11 mouse cellular contexts compared by ENCODE assay signal in genomic region chr14:20564692-20565091, GRCm38 (mm10). TPM values are rescaled to one million over a fixed set of nuclear protein-coding genes. Genes with fewer than 3 reads are reported as not detected.
DNase-seq lines count a peak whose midpoint lies in the region; ATAC-seq and TF ChIP-seq lines count a peak whose summit lies in the region.
"Had no signal": no experiment of that assay in that cellular context is flagged by ENCODE, and none has a peak within 500 bp of the region (broad histone marks: within the 10 kb centered on the region; RNA-seq: fewer than 3 reads in every experiment).

No protein-coding gene starts in this region.

- H3K9ac ChIP-seq in kidney, embryonic 15.5 days, result no peak overlapping the region
- H3K9ac ChIP-seq: limb, embryonic 13.5 days; midbrain, embryonic 15.5 days had no signal

- H3K27ac ChIP-seq in kidney, adult 2 months (ENCODE audit: insufficient read depth, low read depth, low read length), result no peak overlapping the region
- H3K27ac ChIP-seq in kidney, embryonic 15.5 days, result no peak overlapping the region
- H3K27ac ChIP-seq: limb, embryonic 13.5 days; midbrain, embryonic 15.5 days had no signal

- no peaks in the 10 kb centered on the region for H3K9me3 ChIP-seq in kidney, embryonic 15.5 days (replicated peaks)
- H3K9me3 ChIP-seq: limb, embryonic 13.5 days; midbrain, embryonic 15.5 days had no signal

- DNase-seq in CD4-positive, CD25-positive, alpha-beta regulatory T cell, adult 2 months (ENCODE audit: low read depth, low spot score), result peak; percentile 24
- peak; percentile 6 for DNase-seq in kidney, adult 2 months
- DNase-seq in A20 (ENCODE audit: low read depth, low spot score), result peak; percentile 22
- peak; percentile 12 for DNase-seq in gastrocnemius, postnatal 14 days
- no peak for DNase-seq in frontal cortex, postnatal 36 days (ENCODE audit: low spot score in 2 of 2)
- DNase-seq in left cerebral cortex, adult 8-10 months (ENCODE audit: low spot score in 2 of 2), result no peak

- no peaks in the 10 kb centered on the region for H3K4me1 ChIP-seq in kidney, adult 2 months (ENCODE audit: control insufficient read depth, insufficient read depth, low read length)
- H3K4me1 ChIP-seq in kidney, embryonic 15.5 days, result no peaks in the 10 kb centered on the region
- H3K4me1 ChIP-seq: limb, embryonic 13.5 days; midbrain, embryonic 15.5 days had no signal

- no peaks in the 10 kb centered on the region for H3K27me3 ChIP-seq in kidney, adult 2 months (replicated peaks; ENCODE audit: control insufficient read depth, insufficient read depth, low read length)
- H3K27me3 ChIP-seq in kidney, embryonic 15.5 days, result no peaks in the 10 kb centered on the region
- H3K27me3 ChIP-seq: limb, embryonic 13.5 days; midbrain, embryonic 15.5 days had no signal

- H3K4me2 ChIP-seq in kidney, embryonic 15.5 days, result no peak overlapping the region
- H3K4me2 ChIP-seq: limb, embryonic 13.5 days; midbrain, embryonic 15.5 days had no signal

- no peak overlapping the region for H3K4me3 ChIP-seq in kidney, adult 2 months (ENCODE audit: insufficient read depth, low read depth, low read length)
- no peak overlapping the region for H3K4me3 ChIP-seq in kidney, embryonic 15.5 days (replicated peaks)
- H3K4me3 ChIP-seq: limb, embryonic 13.5 days; midbrain, embryonic 15.5 days had no signal

- TF ChIP-seq CTCF in kidney, adult 2 months (conservative IDR thresholded peaks at IDR 0.05; ENCODE audit: insufficient read depth, insufficient read length, low read depth, low read length), result peak; percentile 37; the same call in 1 of the 2 replicates

- TF ChIP-seq POLR2A in kidney, adult 2 months (IDR thresholded peaks at IDR 0.05; ENCODE audit: low read depth, low read length), result no peak

- peaks cover 4% of the 10 kb centered on the region; the same call in 1 of the 2 replicates for H3K36me3 ChIP-seq in kidney, adult 2 months (ENCODE audit: control insufficient read depth, insufficient read depth, low read length)
- H3K36me3 ChIP-seq in kidney, embryonic 15.5 days, result peaks cover 76% of the 10 kb centered on the region

- 79% methylated on average over 12 of the region's 12 CpGs for WGBS in kidney, adult 2 months
- WGBS in kidney, embryonic 15.5 days, result 77% methylated on average over 12 of the region's 12 CpGs

- intact Hi-C loops in gastrocnemius, postnatal 14 days (cut with DNase I; ENCODE audit: low total_unique reads), result no loop called here

- no peak for ATAC-seq in CD4-positive, CD25-positive, alpha-beta regulatory T cell, adult 4 months
- ATAC-seq in kidney, embryonic 15.5 days (replicated peaks; ENCODE audit: low FRiP score), result no peak
- ATAC-seq: hindbrain, embryonic 16.5 days; midbrain, embryonic 15.5 days had no signal

RNA-seq across cellular contexts. Expression of gene Ppp3cb, which starts 18.3 kb away (rescaled TPM):
- polyA plus RNA-seq in CD4-positive, CD25-positive, alpha-beta regulatory T cell, adult 4 months (2017; shearing (Covaris generic)), result 10 to 100 TPM; 27.1 to 39.6 TPM
- 9.7 and 13.7 TPM in 2 replicates for polyA plus RNA-seq in kidney, adult 2 months (2012; rRNA removed)
- polyA plus RNA-seq in kidney, embryonic 15.5 days (2015; fragmentation: Nextera tagmentation; extraction: Ambion mirVana), result 43.1 and 44.1 TPM in 2 replicates
- 100 to 1,000 TPM; 101 to 107 TPM for total RNA-seq in gastrocnemius, postnatal 14 days (2021)
- 100 to 1,000 TPM; 244 to 282 (median 264) TPM for total RNA-seq in left cerebral cortex, adult 8-10 months (2022)

Comparison
In these comparisons a context has a peak if more than half of its experiments do, and no peak if none do; other contexts are left out.
1. DNase-seq: peak in CD4-positive, CD25-positive, alpha-beta regulatory T cell, adult 2 months (single experiment), kidney, adult 2 months (single experiment), A20 (single experiment) and gastrocnemius, postnatal 14 days (single experiment); none in frontal cortex, postnatal 36 days (0 of 2) and left cerebral cortex, adult 8-10 months (0 of 2).